Mouse (Mus musculus) T-helper 2 cell (primary cell): Measurements from ENCODE around the gene Lsp1.

Source experiments
- in situ Hi-C: fragments of 300-600 bp; cut with MboI, MseI; formaldehyde crosslinking; loops from one replicate; pipeline ENCODE4 v1.15.1; 2025; ENCODE audit warnings: high pct_unique_total_duplicates

The Lsp1 gene

GRCm38 (mm10) chr7:142443474-142443873 is 17.1 kb upstream of the Lsp1 start:
- in situ Hi-C loops: no loop called here

GRCm38 (mm10) chr7:142444171-142444570 is 16.4 kb upstream of the Lsp1 start:
- in situ Hi-C loops: no loop called here

- in situ Hi-C loops: no loop called here
Observed at GRCm38 (mm10) chr7:142445324-142445723, 15.3 kb upstream of the Lsp1 start.

GRCm38 (mm10) chr7:142446264-142446663 is 14.3 kb upstream of the Lsp1 start:
- in situ Hi-C loops: no loop called here

GRCm38 (mm10) chr7:142449038-142449617 is 11.5 kb upstream of the Lsp1 start:
- in situ Hi-C loops: no loop called here

GRCm38 (mm10) chr7:142454706-142455105 is 5.9 kb upstream of the Lsp1 start:
- in situ Hi-C loops: no loop called here

- in situ Hi-C loops: no loop called here
Observed at GRCm38 (mm10) chr7:142455251-142455650, 5.4 kb upstream of the Lsp1 start.

- in situ Hi-C loops: no loop called here
Observed at GRCm38 (mm10) chr7:142456806-142457205, 3.8 kb upstream of the Lsp1 start.

GRCm38 (mm10) chr7:142457227-142457811 is 3.3 kb upstream of the Lsp1 start:
- in situ Hi-C loops: no loop called here

GRCm38 (mm10) chr7:142458026-142458425 is 2.6 kb upstream of the Lsp1 start:
- in situ Hi-C loops: no loop called here

- in situ Hi-C loops: no loop called here
Observed at GRCm38 (mm10) chr7:142458676-142459298, 1.8 kb upstream of the Lsp1 start.

- in situ Hi-C loops: no loop called here
Observed at GRCm38 (mm10) chr7:142459299-142459691, 1.3 kb upstream of the Lsp1 start.

GRCm38 (mm10) chr7:142461446-142461845 is 837 bp downstream of the Lsp1 start:
- in situ Hi-C loops: no loop called here

- in situ Hi-C loops: no loop called here
Observed at GRCm38 (mm10) chr7:142462190-142462589, 1.6 kb downstream of the Lsp1 start.

GRCm38 (mm10) chr7:142462594-142463078 is 2.0 kb downstream of the Lsp1 start:
- in situ Hi-C loops: no loop called here

GRCm38 (mm10) chr7:142470171-142470691 is 9.6 kb downstream of the Lsp1 start:
- in situ Hi-C loops: no loop called here

- in situ Hi-C loops: no loop called here
Observed at GRCm38 (mm10) chr7:142470808-142471413, 10.3 kb downstream of the Lsp1 start.

- in situ Hi-C loops: no loop called here
Observed at GRCm38 (mm10) chr7:142471414-142471861, 10.8 kb downstream of the Lsp1 start.

GRCm38 (mm10) chr7:142471884-142472570 is 11.4 kb downstream of the Lsp1 start:
- in situ Hi-C loops: no loop called here

- in situ Hi-C loops: no loop called here
Observed at GRCm38 (mm10) chr7:142472936-142473335, 12.3 kb downstream of the Lsp1 start.

GRCm38 (mm10) chr7:142473476-142473875 is 12.9 kb downstream of the Lsp1 start:
- in situ Hi-C loops: no loop called here

GRCm38 (mm10) chr7:142474799-142475198 is 14.2 kb downstream of the Lsp1 start:
- in situ Hi-C loops: no loop called here
